8 mouse cellular contexts compared by ENCODE assay signal in the genomic region with DNA sequence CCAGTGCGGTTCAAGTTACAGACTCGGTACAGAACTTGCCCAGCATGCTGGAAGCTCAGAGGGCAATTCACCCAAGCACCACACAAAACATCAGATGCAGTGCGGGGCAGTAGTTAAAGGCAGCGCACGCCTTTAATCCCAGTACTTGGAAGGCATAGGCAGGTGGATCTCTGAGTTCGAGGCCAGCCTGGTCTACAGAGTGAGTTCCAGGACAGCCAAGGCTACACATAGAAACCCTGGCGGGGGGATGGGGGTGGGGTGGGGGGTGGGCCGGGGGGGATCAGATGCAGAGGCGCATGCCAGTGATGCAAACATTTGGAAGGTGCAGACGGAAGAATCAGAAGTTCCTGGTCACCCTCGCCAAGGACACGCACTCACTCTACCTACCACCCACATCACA. TPM values are rescaled to one million over a fixed set of nuclear protein-coding genes. Genes with fewer than 3 reads are reported as not detected.
DNase-seq lines count a peak whose midpoint lies in the region; ATAC-seq and TF ChIP-seq lines count a peak whose summit lies in the region.

No protein-coding gene starts in this region.

- ATAC-seq in heart, embryonic 16.5 days (replicated peaks; ENCODE audit: extremely low read depth, insufficient read depth, low FRiP score), result peak; percentile 15; the same call in 1 of the 2 replicates

- 21% methylated on average over 12 of the region's 12 CpGs for WGBS in heart, embryonic 16.5 days
- WGBS in macrophage (ENCODE audit: missing documents), result 45% methylated on average over 10 of the region's 12 CpGs

- peaks cover 12% of the 10 kb centered on the region; the same call in 1 of the 2 replicates for H3K79me2 ChIP-seq in macrophage (ENCODE audit: inconsistent target)

- peaks cover 39% of the 10 kb centered on the region for H3K4me1 ChIP-seq in E14TG2a.4 (replicated peaks; ENCODE audit: low read depth, low read length)
- peaks cover 11% of the 10 kb centered on the region for H3K4me1 ChIP-seq in heart, embryonic 16.5 days (ENCODE audit: control insufficient read depth, insufficient read depth, low read length)

- no peaks in the 10 kb centered on the region; the same call in 1 of the 2 replicates for H3K9me3 ChIP-seq in E14TG2a.4 (ENCODE audit: low read length)
- H3K9me3 ChIP-seq in heart, embryonic 16.5 days (replicated peaks; ENCODE audit: control insufficient read depth, low read length), result peaks cover 8% of the 10 kb centered on the region

- no peak for TF ChIP-seq CTCF in E14TG2a.4 (conservative IDR thresholded peaks at IDR 0.05; ENCODE audit: low read length)

- H3K4me3 ChIP-seq in E14TG2a.4 (replicated peaks; ENCODE audit: low read length), result peak overlapping the region; percentile 94
- H3K4me3 ChIP-seq in heart, embryonic 16.5 days (ENCODE audit: low read length), result peak overlapping the region; percentile 95
- H3K4me3 ChIP-seq in macrophage (ENCODE audit: inconsistent target), result peak overlapping the region; percentile 18; the same call in 1 of the 2 replicates

- H3K27ac ChIP-seq in heart, embryonic 16.5 days (ENCODE audit: low read length), result peak overlapping the region; percentile 74
- peak overlapping the region; percentile 21; the same call in 1 of the 2 replicates for H3K27ac ChIP-seq in macrophage

- peaks cover 18% of the 10 kb centered on the region for H3K36me3 ChIP-seq in E14TG2a.4 (ENCODE audit: insufficient read depth, low read length)
- H3K36me3 ChIP-seq in heart, embryonic 16.5 days (ENCODE audit: control insufficient read depth, insufficient read depth), result peaks cover 6% of the 10 kb centered on the region
- H3K36me3 ChIP-seq in macrophage (ENCODE audit: inconsistent target), result peaks cover 14% of the 10 kb centered on the region; the same call in 1 of the 2 replicates

- DNase-seq in heart, adult 11 months, result peak; percentile 93
- no peak for DNase-seq in heart, postnatal 4 days
- no peak for DNase-seq in layer of hippocampus, adult 8-10 months (ENCODE audit: low spot score in 2 of 2)
- no peak for DNase-seq in thymus, postnatal 4 days
- DNase-seq in thymus, postnatal 36 days, result no peak

- peaks cover 20% of the 10 kb centered on the region for H3K27me3 ChIP-seq in E14TG2a.4 (ENCODE audit: insufficient read depth, low read length)
- no peaks in the 10 kb centered on the region for H3K27me3 ChIP-seq in heart, embryonic 16.5 days (ENCODE audit: control insufficient read depth, insufficient read depth, low read length)

- peak overlapping the region; percentile 76 for H3K9ac ChIP-seq in heart, embryonic 16.5 days (ENCODE audit: low read length)

- peak overlapping the region; percentile 97 for H3K4me2 ChIP-seq in heart, embryonic 16.5 days (ENCODE audit: low read depth, low read length)

RNA-seq across cellular contexts. Expression of gene Tmem120a, which starts 0.5 kb away (rescaled TPM):
- total RNA-seq in heart, postnatal 4 days (2021), result 10 to 100 TPM; 14.4 to 16.7 TPM
- polyA plus RNA-seq in heart, embryonic 16.5 days (2015; fragmentation: Nextera tagmentation; extraction: Ambion mirVana), result 36.3 and 37.4 TPM in 2 replicates
- 10 to 100 TPM in 21 of 26 experiments, 1 to 10 TPM in 5; 4.8 to 32.9 (median 14.6) TPM for total RNA-seq in macrophage (2018; cell fraction: chromatin; rRNA removed)
- total RNA-seq in macrophage (2018; cell fraction: cytosol; rRNA removed), result 10 to 100 TPM; 36.8 to 57.4 (median 46.8) TPM
- 10 to 100 TPM in 24 of 26 experiments, 1 to 10 TPM in 2; 8.5 to 39.3 (median 19.6) TPM for total RNA-seq in macrophage (2018; cell fraction: nucleus; rRNA removed)
- polyA plus RNA-seq in macrophage (2018), result 34.9 to 76.8 TPM (median 42.6 TPM) in 3 replicates
- total RNA-seq in layer of hippocampus, adult 8-10 months (2022), result 10 to 100 TPM; 15.7 to 20.4 (median 17.3) TPM

RNA-seq across cellular contexts. Expression of gene Styxl1, which starts 33.4 kb away (rescaled TPM):
- total RNA-seq in heart, postnatal 4 days (2021), result not detected
- 0.15 and 0.56 TPM in 2 replicates for polyA plus RNA-seq in heart, embryonic 16.5 days (2015; fragmentation: Nextera tagmentation; extraction: Ambion mirVana)
- total RNA-seq in macrophage (2018; cell fraction: chromatin; rRNA removed), result not detected
- under 1 TPM in 5 of 26 experiments, not detected in 21; 0.13 to 0.24 (median 0.19) TPM for total RNA-seq in macrophage (2018; cell fraction: cytosol; rRNA removed)
- total RNA-seq in macrophage (2018; cell fraction: nucleus; rRNA removed), result not detected
- not detected in 3 replicates for polyA plus RNA-seq in macrophage (2018)
- under 1 TPM in 2 of 4 experiments, not detected in 2; 0.73 to 0.85 TPM for total RNA-seq in layer of hippocampus, adult 8-10 months (2022)

RNA-seq across cellular contexts. Expression of gene Mdh2, which starts 33.5 kb away (rescaled TPM):
- 1,000 to 10,000 TPM; 1,387 to 1,444 TPM for total RNA-seq in heart, postnatal 4 days (2021)
- 1,315 and 1,333 TPM in 2 replicates for polyA plus RNA-seq in heart, embryonic 16.5 days (2015; fragmentation: Nextera tagmentation; extraction: Ambion mirVana)
- total RNA-seq in macrophage (2018; cell fraction: chromatin; rRNA removed), result 10 to 100 TPM in 25 of 26 experiments, 1 to 10 TPM in 1; 9.0 to 87.8 (median 46.9) TPM
- total RNA-seq in macrophage (2018; cell fraction: cytosol; rRNA removed), result 100 to 1,000 TPM; 120 to 232 (median 156) TPM
- 100 to 1,000 TPM in 2 of 26 experiments, 10 to 100 TPM in 24; 30.1 to 130 (median 58.5) TPM for total RNA-seq in macrophage (2018; cell fraction: nucleus; rRNA removed)
- 123 to 276 TPM (median 128 TPM) in 3 replicates for polyA plus RNA-seq in macrophage (2018)
- total RNA-seq in layer of hippocampus, adult 8-10 months (2022), result 100 to 1,000 TPM; 392 to 413 (median 402) TPM

Comparison
In these comparisons a context has a peak if more than half of its experiments do, and no peak if none do; other contexts are left out.
1. H3K4me3 ChIP-seq: peak in every context shown above with its lines; median percentile 95 in heart, embryonic 16.5 days; 94 in E14TG2a.4; 18 in macrophage.